Mouse (Mus musculus) CD4-positive, CD25-positive, alpha-beta regulatory T cell, adult 9 weeks (primary cell): Measurements from ENCODE around the gene Scaf4. TPM values are rescaled to one million over a fixed set of nuclear protein-coding genes. Genes with fewer than 3 reads are reported as not detected.

Source experiments
- polyA plus RNA-seq: library from polyadenylated mRNA; unstranded; fragments of 100-300 nt; shearing (Covaris generic); gene quantifications from one replicate; pipeline ENCODE4 v1.2.1, GENCODE M21; 2017

Gene Scaf4
- polyA plus RNA-seq, result 7.8 TPM

DNA sequence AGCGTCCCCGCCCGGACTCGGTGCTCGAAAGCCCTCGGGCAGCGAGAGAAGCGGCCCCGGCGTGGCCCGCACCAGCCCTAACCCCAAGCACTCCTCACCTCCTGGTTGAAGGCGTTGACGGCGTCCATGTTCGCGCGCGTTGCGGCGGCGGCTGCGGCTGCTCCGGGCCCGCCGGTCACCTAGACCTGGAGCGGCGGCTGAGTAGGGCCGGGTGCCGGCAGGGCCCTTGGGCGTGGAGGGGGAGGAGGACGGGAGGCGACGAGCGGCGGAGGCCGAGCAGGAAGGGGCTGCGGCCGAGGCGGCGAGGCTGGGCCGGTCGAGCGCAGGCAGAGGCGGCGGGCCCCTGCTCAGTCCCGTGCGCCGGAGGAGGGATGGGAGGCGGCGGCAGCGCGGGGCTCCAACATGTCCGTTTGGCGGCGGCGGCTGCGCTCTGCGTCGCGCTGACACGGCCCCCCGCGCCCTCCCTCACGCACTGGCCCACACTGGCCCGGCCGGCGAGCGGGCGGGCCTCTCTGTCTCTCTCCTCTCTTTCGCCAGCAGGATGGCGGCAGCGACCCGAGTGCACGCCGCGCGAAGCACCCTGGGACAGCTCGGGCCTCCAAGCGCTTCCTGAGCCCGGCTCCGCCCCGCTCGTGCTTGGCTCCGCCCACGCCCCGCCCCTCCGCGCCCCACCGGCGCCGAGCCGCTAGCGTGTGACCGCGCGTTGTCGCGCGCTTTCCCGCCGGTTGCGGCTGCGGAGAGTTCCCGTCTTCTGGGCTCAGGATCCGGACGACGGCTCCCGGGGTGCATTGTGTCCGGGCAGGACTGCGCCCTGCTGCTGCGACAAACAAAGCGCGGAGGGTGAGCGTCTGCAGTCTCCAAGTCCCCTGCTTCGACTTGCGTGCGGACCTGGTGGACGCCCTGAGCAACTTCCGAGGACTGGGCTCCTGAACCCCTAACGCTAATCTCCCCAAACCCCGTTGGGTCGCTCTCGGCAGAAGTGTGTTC, at the start of gene Scaf4:
Gene Scaf4, minus strand, starts transcription at position 599 of the 987 bp plus-strand sequence.

DNA sequence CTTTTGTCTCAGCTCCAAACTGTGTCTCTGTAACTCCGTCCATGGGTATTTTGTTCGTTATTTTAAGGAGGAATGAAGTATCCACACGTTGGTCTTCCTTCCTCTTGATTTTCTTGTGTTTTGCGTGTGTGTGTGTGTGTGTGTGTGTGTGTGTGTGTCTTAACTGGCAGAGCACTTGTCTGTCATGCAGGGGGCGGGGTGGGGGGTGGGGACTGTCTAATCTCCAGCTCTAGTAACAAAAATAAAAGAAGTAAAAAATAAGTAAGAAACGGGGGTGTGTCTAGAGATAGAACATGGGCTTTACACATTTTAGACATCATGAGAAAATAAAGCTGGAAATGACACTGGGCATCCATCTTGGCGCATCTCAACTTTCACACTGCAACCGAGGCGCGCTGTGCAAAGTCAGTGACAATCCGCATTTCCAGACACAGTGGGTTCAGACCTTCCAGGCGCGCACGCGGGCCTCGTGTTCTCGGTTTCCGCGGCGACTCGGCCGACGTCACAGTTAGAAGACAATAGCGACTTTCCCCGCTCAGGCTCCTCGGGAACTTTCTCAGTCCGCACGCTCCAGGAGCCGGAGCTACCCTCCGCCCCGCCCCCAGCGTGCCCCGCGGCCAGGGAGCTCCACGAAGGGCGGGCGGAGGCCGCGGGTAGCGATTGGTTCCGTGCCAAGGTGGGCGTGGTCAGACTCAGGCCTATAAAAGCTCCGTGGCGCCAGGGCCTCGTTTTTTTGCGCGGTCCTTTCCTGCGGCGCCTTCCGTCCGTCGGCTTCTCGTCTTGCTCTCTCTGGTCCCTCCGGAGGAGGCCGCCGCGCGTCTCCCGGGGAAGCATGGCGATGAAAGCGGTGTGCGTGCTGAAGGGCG, 64.0 kb downstream of the Scaf4 start, which contains the start of gene Sod1:
Gene Sod1, plus strand, starts transcription at position 729 of the 866 bp plus-strand sequence.

Other genes starting within 250 kb of the Scaf4 start
- gene Tiam1, start 140.7 kb downstream of the Scaf4 start, polyA plus RNA-seq, result 50.9 TPM
- gene Sod1, start 63.7 kb downstream of the Scaf4 start, polyA plus RNA-seq, result 105 TPM
- 0.11 TPM for gene Hunk, start 101.5 kb upstream of the Scaf4 start, polyA plus RNA-seq